Mouse (Mus musculus) heart, postnatal 0 days (tissue): ENCODE results near the gene Slc46a2.

Experiments
- CTCF ChIP-seq: IDR thresholded peaks from 2 replicates; pipeline ENCODE4 v1.5.1; 2016; ENCODE audit warnings: antibody characterized with exemption, control low read depth, low read depth
- EP300 ChIP-seq: IDR thresholded peaks from 2 replicates; pipeline ENCODE4 v1.6.1; 2016; ENCODE audit warnings: antibody characterized with exemption, low read depth

DNA sequence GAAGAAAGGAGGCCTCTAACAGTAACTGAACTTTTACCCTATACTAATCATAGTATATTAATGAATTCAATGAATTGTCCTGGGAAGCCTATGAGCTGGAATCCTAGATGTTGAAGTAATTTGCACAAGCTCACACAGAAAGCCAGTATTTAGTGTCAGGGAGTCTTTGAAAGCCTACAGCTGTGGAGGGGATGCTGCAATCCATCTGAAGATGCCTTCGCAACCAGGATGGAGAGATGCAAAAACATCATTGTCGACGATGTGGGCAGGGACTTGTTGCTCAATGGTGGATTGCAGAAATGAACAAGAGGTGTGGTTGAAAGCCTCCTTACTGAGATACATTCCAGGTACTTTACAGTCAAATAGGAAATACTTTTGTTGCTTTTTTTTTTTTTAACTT, 3.1 kb upstream of the Slc46a2 start:
- TF ChIP-seq CTCF, result no peak
- TF ChIP-seq EP300, result no peak
